Mouse (Mus musculus): ENCODE results near the gene Fcer1g.

- TF ChIP-seq CTCF (IDR thresholded peaks at IDR 0.05; ENCODE audit: insufficient read depth, low read length) (no peak), POLR2A (IDR thresholded peaks at IDR 0.05; ENCODE audit: borderline replicate concordance, extremely low read depth, low read depth, low read length) (no peak)
Measured at GRCm38 (mm10) chr1:171279721-171280120, 45.6 kb upstream of the Fcer1g start.
